Mouse (Mus musculus) spleen, adult 10 weeks (tissue): Measurements from ENCODE around the gene Ugt1a8. TPM values are rescaled to one million over a fixed set of nuclear protein-coding genes. Genes with fewer than 3 reads are reported as not detected.

Source experiments
- polyA plus RNA-seq: library from polyadenylated mRNA; stranded (reverse); fragments of 350-450 nt; fragmentation: Illumina TruSeq; extraction: RNeasy Lipid Tissue Mini Kit (QIAGEN cat#74804); gene quantifications from one replicate; pipeline ENCODE4 v1.2.3, GENCODE M21; 2015; ENCODE audit warnings: low replicate concordance; ENCODE audit not compliant: insufficient read depth

Gene Ugt1a8
- polyA plus RNA-seq: not detected

GRCm38 (mm10) chr1:88087513-88087912, at the start of gene Ugt1a8:
TSS of gene Ugt1a8 (plus strand) at chr1:88087813.

GRCm38 (mm10) chr1:88055088-88055487, 32.5 kb upstream of the Ugt1a8 start, which contains the start of gene Ugt1a10:
TSS of gene Ugt1a10 (plus strand) at chr1:88055388.

GRCm38 (mm10) chr1:88070495-88070894, 17.1 kb upstream of the Ugt1a8 start, which contains the start of gene Ugt1a9:
TSS of gene Ugt1a9 (plus strand) at chr1:88070800.

GRCm38 (mm10) chr1:88094941-88095492, 7.4 kb downstream of the Ugt1a8 start, which contains the start of gene Ugt1a7c:
TSS of gene Ugt1a7c (plus strand) at chr1:88095062.

GRCm38 (mm10) chr1:88103019-88103418, 15.4 kb downstream of the Ugt1a8 start, which contains the start of gene Ugt1a6b:
TSS of gene Ugt1a6b (plus strand) at chr1:88103252.

GRCm38 (mm10) chr1:88134457-88135011, 46.9 kb downstream of the Ugt1a8 start, which contains the start of gene Ugt1a6a:
TSS of gene Ugt1a6a (plus strand) at chr1:88134809.

GRCm38 (mm10) chr1:88165711-88166110, 78.1 kb downstream of the Ugt1a8 start, which contains the start of gene Ugt1a5:
TSS of gene Ugt1a5 (plus strand) at chr1:88166012.

GRCm38 (mm10) chr1:88200456-88200855, 112.8 kb downstream of the Ugt1a8 start, which contains the start of gene Ugt1a2:
TSS of gene Ugt1a2 (plus strand) at chr1:88200601.

GRCm38 (mm10) chr1:88205294-88205922, 117.8 kb downstream of the Ugt1a8 start, which contains the start of gene Dnajb3:
TSS of gene Dnajb3 (minus strand) at chr1:88205782.

GRCm38 (mm10) chr1:88211812-88212211, 124.2 kb downstream of the Ugt1a8 start, which contains the start of gene Ugt1a1:
TSS of gene Ugt1a1 (plus strand) at chr1:88211959.

GRCm38 (mm10) chr1:88226670-88227379, 139.2 kb downstream of the Ugt1a8 start, which contains the start of gene Mroh2a:
TSS of gene Mroh2a (plus strand) at chr1:88226986.

Other genes starting within 250 kb of the Ugt1a8 start
- gene Dgkd, start 234.5 kb upstream of the Ugt1a8 start, polyA plus RNA-seq: 184 TPM
- 18.5 TPM for gene Usp40, start 79.3 kb upstream of the Ugt1a8 start, polyA plus RNA-seq
- gene Ugt1a10, start 32.4 kb upstream of the Ugt1a8 start, polyA plus RNA-seq: not detected
- not detected for gene Ugt1a9, start 17.0 kb upstream of the Ugt1a8 start, polyA plus RNA-seq
- gene Ugt1a7c, start 7.2 kb downstream of the Ugt1a8 start, polyA plus RNA-seq: 6.8 TPM
- 0.46 TPM for gene Ugt1a6b, start 15.4 kb downstream of the Ugt1a8 start, polyA plus RNA-seq
- gene Ugt1a6a, start 47.0 kb downstream of the Ugt1a8 start, polyA plus RNA-seq: 1.9 TPM
- 0.15 TPM for gene Ugt1a5, start 78.2 kb downstream of the Ugt1a8 start, polyA plus RNA-seq
- 0.15 TPM for gene Ugt1a2, start 112.8 kb downstream of the Ugt1a8 start, polyA plus RNA-seq
- 1.2 TPM for gene Dnajb3, start 118.0 kb downstream of the Ugt1a8 start, polyA plus RNA-seq
- 0.14 TPM for gene Ugt1a1, start 124.1 kb downstream of the Ugt1a8 start, polyA plus RNA-seq
- gene Mroh2a, start 139.2 kb downstream of the Ugt1a8 start, polyA plus RNA-seq: 0.28 TPM
- gene Hjurp, start 189.8 kb downstream of the Ugt1a8 start, polyA plus RNA-seq: 98.6 TPM
- gene Trpm8, start 189.8 kb downstream of the Ugt1a8 start, polyA plus RNA-seq: not detected